Mouse (Mus musculus): ENCODE measurements around the gene Dnajc21. TPM values are rescaled to one million over a fixed set of nuclear protein-coding genes. Genes with fewer than 3 reads are reported as not detected.

Dnajc21 gene
- total RNA-seq (2023) = 10 to 100 TPM; 12.7 to 14.4 TPM

GRCm38 (mm10) chr15:10470151-10470831, at the start of gene Dnajc21:
TSS of gene Dnajc21 (minus strand) at chr15:10470516.

GRCm38 (mm10) chr15:10485484-10486364, 15.4 kb upstream of the Dnajc21 start, which contains the start of the genes Brix1 and Rad1:
TSS of gene Brix1 (minus strand) at chr15:10485947.
TSS of gene Rad1 (plus strand) at chr15:10486018.

Other genes starting within 250 kb of the Dnajc21 start
- gene Gm21973, start 145.1 kb downstream of the Dnajc21 start, total RNA-seq (2023) = not detected
- gene Agxt2, start 112.0 kb downstream of the Dnajc21 start, total RNA-seq (2023) = not detected
- 10 to 100 TPM; 12.1 to 17.4 TPM for gene Brix1, start 15.4 kb upstream of the Dnajc21 start, total RNA-seq (2023)
- 1 to 10 TPM; 7.3 to 7.5 TPM for gene Rad1, start 15.5 kb upstream of the Dnajc21 start, total RNA-seq (2023)
- gene Ttc23l, start 88.2 kb upstream of the Dnajc21 start, total RNA-seq (2023) = not detected
- gene Rai14, start 244.1 kb upstream of the Dnajc21 start, total RNA-seq (2023) = 1 to 10 TPM in 1 of 2 experiments, under 1 TPM in 1; 0.73 to 1.2 TPM